Mouse (Mus musculus): Measurements from ENCODE around the gene Zfp451. TPM values are rescaled to one million over a fixed set of nuclear protein-coding genes. Genes with fewer than 3 reads are reported as not detected.
"Not testable (repeated sequence)": the region's sequence is repeated elsewhere in the genome, so short reads cannot be mapped to it uniquely, and the experiment has no call there.

Zfp451 gene
- total RNA-seq (2021), result 10 to 100 TPM; 62.5 to 63.8 TPM

DNA sequence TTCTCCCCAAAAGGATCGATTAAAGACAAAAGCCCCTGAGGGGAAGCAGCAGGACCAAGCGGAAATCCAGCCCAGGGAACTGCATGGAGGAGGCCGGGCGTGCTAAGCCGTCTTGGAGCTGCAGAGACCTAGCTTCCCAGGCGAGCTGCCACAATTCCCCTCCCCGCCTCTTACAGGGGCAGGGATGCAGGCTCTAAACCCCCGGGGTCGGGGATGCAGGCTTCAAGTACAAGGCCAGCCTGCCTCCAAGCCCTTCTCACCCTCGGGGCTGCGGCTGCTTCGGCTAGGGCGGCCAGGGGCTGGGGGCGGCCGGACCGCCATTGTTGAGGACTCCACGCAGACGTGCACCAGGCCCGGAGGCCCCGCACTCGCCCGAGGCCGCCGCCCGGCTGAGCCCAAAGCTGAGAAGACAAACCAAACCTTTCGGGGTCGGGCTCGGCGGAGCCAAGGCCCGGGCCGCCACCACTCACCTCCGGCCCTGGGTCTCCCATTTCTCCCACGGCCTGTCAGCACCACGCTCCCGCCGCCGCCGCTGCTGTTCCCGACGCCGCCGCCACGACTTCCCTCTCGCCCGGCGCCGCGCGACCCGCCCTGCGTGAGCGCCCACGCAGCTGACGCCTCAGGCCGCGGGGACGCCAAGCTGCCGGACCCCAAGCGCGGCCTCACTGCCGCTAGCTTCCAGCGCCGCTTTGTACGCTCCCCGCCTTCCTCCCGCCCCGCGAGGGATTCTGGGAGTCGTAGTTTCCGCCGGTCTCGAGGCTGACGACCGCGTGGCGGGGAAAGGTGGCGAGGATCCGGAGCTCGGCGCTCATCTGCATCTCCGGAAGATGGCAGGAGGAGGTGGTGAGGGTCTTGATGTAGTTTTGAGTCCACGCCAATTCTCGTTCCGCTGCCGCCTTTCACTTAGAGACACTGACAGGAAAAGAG, at the start of gene Zfp451:
Gene Zfp451 (minus strand): TSS at position 728 of the 927 bp plus-strand sequence.
- intact Hi-C loops (cut with DNase I), result no loop called here
- DNase-seq (ENCODE audit: extremely low spot score in 1 of 2, low spot score in 2 of 2), result peak; percentile 89 to 96

- intact Hi-C loops (cut with DNase I), result no loop called here
- no peak for DNase-seq (ENCODE audit: extremely low spot score in 1 of 2, low spot score in 2 of 2)
Measured at GRCm38 (mm10) chr1:33846807-33847206, 32.4 kb upstream of the Zfp451 start.

GRCm38 (mm10) chr1:33843823-33844222, 29.4 kb upstream of the Zfp451 start:
- intact Hi-C loops (cut with DNase I), result no loop called here
- no peak for DNase-seq (ENCODE audit: extremely low spot score in 1 of 2, low spot score in 2 of 2)

DNA sequence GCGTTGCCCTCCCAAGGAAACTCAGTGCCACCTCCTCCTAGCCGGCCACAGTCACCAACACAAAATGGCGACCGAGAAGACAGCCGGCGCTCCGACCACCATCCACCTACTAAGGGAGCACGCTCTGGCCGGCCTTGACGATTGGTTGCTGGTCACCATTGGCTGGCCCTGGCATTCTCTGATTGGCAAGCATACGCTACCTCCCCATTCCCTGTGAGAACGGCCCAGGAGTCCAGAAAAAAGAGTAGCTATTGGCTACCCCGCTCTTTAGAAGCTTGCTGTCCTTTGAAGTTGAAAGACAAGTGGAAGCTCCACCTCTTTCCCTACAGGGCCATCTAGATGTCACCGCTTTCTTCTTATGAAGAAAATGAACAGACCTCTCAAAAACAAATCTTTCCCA, 24.6 kb upstream of the Zfp451 start:
- DNase-seq (ENCODE audit: extremely low spot score in 1 of 2, low spot score in 2 of 2); intact Hi-C loops (cut with DNase I): not testable (repeated sequence)

GRCm38 (mm10) chr1:33830586-33830985, 16.2 kb upstream of the Zfp451 start:
- intact Hi-C loops (cut with DNase I), result no loop called here
- no peak for DNase-seq (ENCODE audit: extremely low spot score in 1 of 2, low spot score in 2 of 2)

DNA sequence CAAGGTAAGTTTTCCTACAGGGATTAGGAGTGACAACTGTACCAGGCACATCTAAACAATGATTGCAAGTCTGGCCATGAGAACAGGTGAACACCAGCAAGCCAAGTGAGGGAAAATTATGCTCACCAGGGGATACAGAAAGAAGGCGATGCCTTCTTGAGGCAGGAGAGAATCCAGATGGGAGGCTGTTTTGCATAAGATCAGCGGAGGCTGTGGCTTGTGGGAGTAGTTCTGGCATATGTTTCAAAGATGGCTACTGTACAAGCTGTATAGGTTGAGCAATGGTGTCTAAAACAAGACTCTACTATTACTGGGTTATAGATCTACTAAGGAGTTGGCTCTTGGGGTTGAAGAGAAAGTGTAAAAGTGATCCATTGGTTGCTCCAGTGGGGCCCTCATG, 3.5 kb upstream of the Zfp451 start:
- no peak for DNase-seq (ENCODE audit: extremely low spot score in 1 of 2, low spot score in 2 of 2)
- intact Hi-C loops (cut with DNase I), result no loop called here

- no peak for DNase-seq (ENCODE audit: extremely low spot score in 1 of 2, low spot score in 2 of 2)
- intact Hi-C loops (cut with DNase I), result no loop called here
Measured at GRCm38 (mm10) chr1:33813495-33813867, 914 bp downstream of the Zfp451 start.

- DNase-seq (ENCODE audit: extremely low spot score in 1 of 2, low spot score in 2 of 2), result no peak
- intact Hi-C loops (cut with DNase I), result no loop called here
Measured at GRCm38 (mm10) chr1:33803323-33803722, 11.1 kb downstream of the Zfp451 start.

- DNase-seq (ENCODE audit: extremely low spot score in 1 of 2, low spot score in 2 of 2), result no peak
- intact Hi-C loops (cut with DNase I), result no loop called here
Measured at GRCm38 (mm10) chr1:33799620-33800019, 14.8 kb downstream of the Zfp451 start.

- intact Hi-C loops (cut with DNase I), result no loop called here
- DNase-seq (ENCODE audit: extremely low spot score in 1 of 2, low spot score in 2 of 2), result no peak
Measured at GRCm38 (mm10) chr1:33788493-33788892, 25.9 kb downstream of the Zfp451 start.

DNA sequence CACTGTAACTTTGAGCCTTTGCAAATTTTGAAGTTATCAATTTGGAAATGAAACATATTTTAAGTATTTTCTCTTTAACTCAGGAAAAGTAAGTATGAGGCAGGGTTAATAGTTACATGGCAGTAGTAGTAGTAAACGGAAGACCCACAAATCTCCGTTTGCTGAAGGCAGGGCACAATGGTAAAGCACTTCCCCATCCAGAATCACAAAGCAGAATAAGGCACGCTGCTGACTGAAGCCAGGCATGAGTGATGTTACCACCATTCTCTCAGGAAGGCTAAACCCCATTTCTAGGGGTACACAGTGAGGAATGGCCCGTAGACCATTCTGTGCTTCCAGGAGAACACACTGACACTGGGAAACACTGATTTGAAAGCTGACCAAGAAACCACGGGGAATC, 26.3 kb downstream of the Zfp451 start:
- intact Hi-C loops (cut with DNase I), result no loop called here
- no peak for DNase-seq (ENCODE audit: extremely low spot score in 1 of 2, low spot score in 2 of 2)

- DNase-seq (ENCODE audit: extremely low spot score in 1 of 2, low spot score in 2 of 2), result no peak
- intact Hi-C loops (cut with DNase I), result no loop called here
Measured at GRCm38 (mm10) chr1:33784561-33784960, 29.8 kb downstream of the Zfp451 start.

GRCm38 (mm10) chr1:33776175-33776611, 38.2 kb downstream of the Zfp451 start:
- intact Hi-C loops (cut with DNase I), result no loop called here
- peak in 1 of 2 experiments; percentile 36 for DNase-seq (ENCODE audit: extremely low spot score in 1 of 2, low spot score in 2 of 2)

DNA sequence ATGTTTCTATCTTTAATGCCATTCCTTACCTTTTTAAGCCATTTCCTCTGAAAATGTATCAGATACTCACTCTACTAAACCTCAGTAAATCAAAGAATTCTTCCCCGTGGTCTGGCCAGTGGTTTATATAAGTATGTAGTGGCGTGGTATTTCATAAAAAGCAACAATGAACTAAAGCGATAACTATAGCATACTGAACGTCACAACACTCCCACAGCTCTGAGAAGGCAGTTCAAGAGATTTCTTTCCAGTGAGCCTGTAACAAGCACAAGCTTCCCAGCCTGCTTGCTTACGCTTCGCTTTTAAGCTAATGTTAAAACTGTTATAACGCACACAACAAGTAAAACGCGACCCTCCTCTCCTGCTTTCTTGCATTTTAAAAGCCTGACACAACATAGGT, 42.3 kb downstream of the Zfp451 start:
- intact Hi-C loops (cut with DNase I), result no loop called here
- no peak for DNase-seq (ENCODE audit: extremely low spot score in 1 of 2, low spot score in 2 of 2)

- intact Hi-C loops (cut with DNase I), result no loop called here
Measured at GRCm38 (mm10) chr1:33771621-33772020, 42.8 kb downstream of the Zfp451 start.

GRCm38 (mm10) chr1:33768827-33769226, 45.6 kb downstream of the Zfp451 start:
- DNase-seq (ENCODE audit: extremely low spot score in 1 of 2, low spot score in 2 of 2), result no peak
- intact Hi-C loops (cut with DNase I), result no loop called here

More at GRCm38 (mm10) chr1:33771621-33772020, 42.8 kb downstream of the Zfp451 start:
- DNase-seq (ENCODE audit: extremely low spot score in 1 of 2, low spot score in 2 of 2), result no peak

DNA sequence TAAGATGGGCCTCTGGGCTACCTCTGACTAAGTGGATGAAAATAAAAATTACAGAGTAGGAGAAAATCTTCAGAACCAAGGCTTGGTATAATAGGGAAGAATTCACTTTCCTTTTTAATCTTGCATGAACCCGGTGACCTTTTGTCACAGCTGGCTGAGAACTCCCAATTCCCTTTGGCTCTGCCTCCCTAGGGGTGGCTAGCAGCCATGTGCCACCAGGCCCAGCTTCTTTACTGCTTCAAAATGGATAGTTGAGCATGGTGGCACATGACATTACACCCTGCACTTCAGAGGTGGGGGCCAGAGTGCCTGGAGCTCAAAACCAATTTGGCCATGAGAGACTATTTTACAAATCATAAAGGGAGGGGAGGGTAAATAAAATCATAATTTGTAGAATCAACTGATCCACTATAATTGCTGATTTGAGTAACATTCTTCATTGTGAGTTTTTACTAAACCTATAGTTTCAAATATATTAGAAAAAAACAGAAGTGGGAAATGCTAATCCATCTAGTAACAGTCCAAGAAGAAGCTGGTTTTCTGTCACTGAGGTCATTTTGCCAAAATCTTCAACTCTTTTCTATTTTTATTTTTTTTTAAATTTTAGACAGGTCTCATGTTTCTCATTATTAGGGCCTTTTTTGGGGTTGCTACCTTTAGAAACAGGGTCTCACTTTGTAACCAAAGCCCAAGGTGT, 46.2 kb downstream of the Zfp451 start:
- intact Hi-C loops (cut with DNase I), result no loop called here
- DNase-seq (ENCODE audit: extremely low spot score in 1 of 2, low spot score in 2 of 2), result no peak

GRCm38 (mm10) chr1:33766520-33767508, 47.6 kb downstream of the Zfp451 start:
- intact Hi-C loops (cut with DNase I), result no loop called here
- DNase-seq (ENCODE audit: extremely low spot score in 1 of 2, low spot score in 2 of 2), result no peak

Data from left cerebral cortex, postnatal 10 days (tissue).